8 mouse cellular contexts compared by ENCODE assay signal in the genomic region with DNA sequence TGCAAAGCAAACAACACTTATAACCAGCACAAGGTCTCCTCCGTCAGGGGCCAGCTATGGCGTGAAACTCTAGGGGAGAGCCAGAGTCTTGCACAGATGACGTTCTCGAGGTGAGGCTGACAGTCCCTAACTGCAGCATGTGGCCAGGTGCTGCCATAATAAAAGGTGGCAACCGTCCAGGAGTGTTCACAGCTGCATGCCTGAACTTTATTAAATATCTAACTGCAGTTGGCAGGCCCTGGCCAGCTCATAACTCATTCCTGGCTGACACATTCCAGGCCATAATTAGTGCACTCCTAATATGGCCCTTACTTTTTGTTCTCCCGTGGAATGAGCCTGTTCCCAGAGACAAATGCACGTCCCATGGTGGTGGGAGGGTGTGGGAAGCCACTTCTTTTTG.
DNase-seq lines count a peak whose midpoint lies in the region.

No protein-coding gene starts in this region.

- peak; percentile 42 for DNase-seq in adrenal gland, postnatal 14 days
- no peak for DNase-seq in adrenal gland, postnatal 25 days
- DNase-seq in Muller cell, postnatal 12 days (ENCODE audit: inconsistent ontology term): peak; percentile 97
- DNase-seq in heart, postnatal 14 days: peak; percentile 31 to 70
- DNase-seq in large intestine, adult 2 months (ENCODE audit: low read depth, low spot score): peak; percentile 18
- DNase-seq in thymus, postnatal 25 days: no peak
- DNase-seq in right cerebral cortex, postnatal 25 days: no peak
- DNase-seq in right cerebral cortex, postnatal 4 days: no peak

- intact Hi-C loops in heart, postnatal 14 days (cut with DNase I): no loop called here

- WGBS in large intestine, adult 2 months: 7% methylated on average over 7 of the region's 7 CpGs

Comparison
In these comparisons a context has a peak if more than half of its experiments do, and no peak if none do; other contexts are left out.
1. DNase-seq: peak in adrenal gland, postnatal 14 days (single experiment), Muller cell, postnatal 12 days (single experiment), heart, postnatal 14 days (2 of 2) and large intestine, adult 2 months (single experiment); none in adrenal gland, postnatal 25 days (single experiment), thymus, postnatal 25 days (single experiment), right cerebral cortex, postnatal 25 days (single experiment) and right cerebral cortex, postnatal 4 days (single experiment).